Mouse (Mus musculus): ENCODE measurements around the gene Vps25. TPM values are rescaled to one million over a fixed set of nuclear protein-coding genes. Genes with fewer than 3 reads are reported as not detected.

Vps25 gene
- total RNA-seq, 1 experiment = 105 TPM

- no peak for TF ChIP-seq CHD2 (IDR thresholded peaks at IDR 0.05; ENCODE audit: low read depth, low read length)
- no peak for TF ChIP-seq ZC3H11A (IDR thresholded peaks at IDR 0.05; ENCODE audit: borderline replicate concordance, low read depth, low read length)
- no peak for TF ChIP-seq HCFC1 (IDR thresholded peaks at IDR 0.05; ENCODE audit: borderline replicate concordance, insufficient read depth, low read length)
- Histone ChIP-seq H3K4me1 (ENCODE audit: control insufficient read depth in 2 of 2, insufficient read depth in 2 of 2, low read length in 2 of 2, poor library complexity in 1 of 2) (peaks cover 0 to 12% of the 10 kb centered on the region in 2 experiments; a peak in 3 of 4 replicates), H3K36me3 (ENCODE audit: control insufficient read depth, insufficient read depth, low read length, poor library complexity, severe bottlenecking) (no peaks in the 10 kb centered on the region), H3K4me3 (ENCODE audit: insufficient read depth in 1 of 2, low read depth in 1 of 2, low read length in 2 of 2, poor library complexity in 1 of 2, severe bottlenecking in 1 of 2) (peak overlapping the region; percentile 73 to 95), H3K9me3 (ENCODE audit: control insufficient read depth, insufficient read depth, low read depth, low read length) (no peaks in the 10 kb centered on the region), H3K9ac (ENCODE audit: insufficient read depth, low read depth, low read length, poor library complexity, severe bottlenecking) (peak overlapping the region; percentile 72), H3K27ac (ENCODE audit: insufficient read depth, low read depth, low read length, poor library complexity, severe bottlenecking) (no peak overlapping the region)
- in situ Hi-C loops (cut with MboI; ENCODE audit: low sequenced_read_pairs in 2 of 2, unreplicated experiment in 2 of 2) = no loop called here
- no peak for DNase-seq (ENCODE audit: low read depth, low spot score)
Measured at GRCm38 (mm10) chr11:101277381-101278222, 24.1 kb downstream of the Vps25 start.

- Histone ChIP-seq H3K9me3 (ENCODE audit: control insufficient read depth, insufficient read depth, low read depth, low read length) (no peaks in the 10 kb centered on the region), H3K36me3 (ENCODE audit: control insufficient read depth, insufficient read depth, low read length, poor library complexity, severe bottlenecking) (no peaks in the 10 kb centered on the region), H3K9ac (ENCODE audit: insufficient read depth, low read depth, low read length, poor library complexity, severe bottlenecking) (peak within 1 kb of the TSS; percentile 72), H3K4me3 (ENCODE audit: insufficient read depth in 1 of 2, low read depth in 1 of 2, low read length in 2 of 2, poor library complexity in 1 of 2, severe bottlenecking in 1 of 2) (peak within 1 kb of the TSS; percentile 73 to 95), H3K27ac (ENCODE audit: insufficient read depth, low read depth, low read length, poor library complexity, severe bottlenecking) (no peak within 1 kb of the TSS), H3K4me1 (ENCODE audit: control insufficient read depth in 2 of 2, insufficient read depth in 2 of 2, low read length in 2 of 2, poor library complexity in 1 of 2) (peaks cover 0 to 12% of the 10 kb centered on the region in 2 experiments; a peak in 3 of 4 replicates)
- in situ Hi-C loops (cut with MboI; ENCODE audit: low sequenced_read_pairs in 2 of 2, unreplicated experiment in 2 of 2) = no loop called here
- DNase-seq (ENCODE audit: low read depth, low spot score) = peak; percentile 86
- TF ChIP-seq CHD2 (IDR thresholded peaks at IDR 0.05; ENCODE audit: low read depth, low read length) (0 out of 2 replicates have a peak, but pooled peaks have one; percentile 60), ZNF384 (IDR thresholded peaks at IDR 0.05; ENCODE audit: low read depth, low read length) (no peak), HCFC1 (IDR thresholded peaks at IDR 0.05; ENCODE audit: borderline replicate concordance, insufficient read depth, low read length) (peak; percentile 92), ZC3H11A (IDR thresholded peaks at IDR 0.05; ENCODE audit: borderline replicate concordance, low read depth, low read length) (no peak), MAFK (IDR thresholded peaks at IDR 0.05; ENCODE audit: insufficient read depth, low read depth, low read length) (no peak)
Measured at GRCm38 (mm10) chr11:101278223-101279192, 25.0 kb downstream of the Vps25 start, which contains the start of the genes Cntd1 and Coa3. Gene Cntd1 (plus strand): TSS chr11:101279012. Gene Coa3 (minus strand): TSS chr11:101279114.

GRCm38 (mm10) chr11:101279193-101279569 is 25.7 kb downstream of the Vps25 start:
- no peak for DNase-seq (ENCODE audit: low read depth, low spot score)
- in situ Hi-C loops (cut with MboI; ENCODE audit: low sequenced_read_pairs in 2 of 2, unreplicated experiment in 2 of 2) = no loop called here
- TF ChIP-seq ZC3H11A (IDR thresholded peaks at IDR 0.05; ENCODE audit: borderline replicate concordance, low read depth, low read length) (no peak), MAFK (IDR thresholded peaks at IDR 0.05; ENCODE audit: insufficient read depth, low read depth, low read length) (no peak), ZNF384 (IDR thresholded peaks at IDR 0.05; ENCODE audit: low read depth, low read length) (no peak), CHD2 (IDR thresholded peaks at IDR 0.05; ENCODE audit: low read depth, low read length) (no peak), HCFC1 (IDR thresholded peaks at IDR 0.05; ENCODE audit: borderline replicate concordance, insufficient read depth, low read length) (no peak)
- H3K4me1 ChIP-seq (ENCODE audit: control insufficient read depth in 2 of 2, insufficient read depth in 2 of 2, low read length in 2 of 2, poor library complexity in 1 of 2) = peaks cover 0 to 12% of the 10 kb centered on the region in 2 experiments; a peak in 3 of 4 replicates
- H3K27ac ChIP-seq (ENCODE audit: insufficient read depth, low read depth, low read length, poor library complexity, severe bottlenecking) = no peak overlapping the region
- H3K36me3 ChIP-seq (ENCODE audit: control insufficient read depth, insufficient read depth, low read length, poor library complexity, severe bottlenecking) = no peaks in the 10 kb centered on the region
- peak overlapping the region; percentile 39 to 95 for H3K4me3 ChIP-seq (ENCODE audit: insufficient read depth in 1 of 2, low read depth in 1 of 2, low read length in 2 of 2, poor library complexity in 1 of 2, severe bottlenecking in 1 of 2)
- H3K9ac ChIP-seq (ENCODE audit: insufficient read depth, low read depth, low read length, poor library complexity, severe bottlenecking) = peak overlapping the region; percentile 53; the same call in 1 of the 2 replicates
- H3K9me3 ChIP-seq (ENCODE audit: control insufficient read depth, insufficient read depth, low read depth, low read length) = no peaks in the 10 kb centered on the region

GRCm38 (mm10) chr11:101280837-101281236 is 27.3 kb downstream of the Vps25 start:
- H3K36me3 ChIP-seq (ENCODE audit: control insufficient read depth, insufficient read depth, low read length, poor library complexity, severe bottlenecking) = no peaks in the 10 kb centered on the region; the same call in 1 of the 2 replicates
- in situ Hi-C loops (cut with MboI; ENCODE audit: low sequenced_read_pairs in 2 of 2, unreplicated experiment in 2 of 2) = no loop called here
- H3K4me1 ChIP-seq (ENCODE audit: control insufficient read depth in 2 of 2, insufficient read depth in 2 of 2, low read length in 2 of 2, poor library complexity in 1 of 2) = peaks cover 0 to 12% of the 10 kb centered on the region in 2 experiments; a peak in 3 of 4 replicates
- DNase-seq (ENCODE audit: low read depth, low spot score) = no peak
- TF ChIP-seq ZC3H11A (IDR thresholded peaks at IDR 0.05; ENCODE audit: borderline replicate concordance, low read depth, low read length) (no peak), CHD2 (IDR thresholded peaks at IDR 0.05; ENCODE audit: low read depth, low read length) (no peak), HCFC1 (IDR thresholded peaks at IDR 0.05; ENCODE audit: borderline replicate concordance, insufficient read depth, low read length) (no peak)
- no peak overlapping the region for H3K4me3 ChIP-seq (ENCODE audit: insufficient read depth in 1 of 2, low read depth in 1 of 2, low read length in 2 of 2, poor library complexity in 1 of 2, severe bottlenecking in 1 of 2)
- H3K27ac ChIP-seq (ENCODE audit: insufficient read depth, low read depth, low read length, poor library complexity, severe bottlenecking) = no peak overlapping the region
- no peaks in the 10 kb centered on the region for H3K9me3 ChIP-seq (ENCODE audit: control insufficient read depth, insufficient read depth, low read depth, low read length)
- H3K9ac ChIP-seq (ENCODE audit: insufficient read depth, low read depth, low read length, poor library complexity, severe bottlenecking) = no peak overlapping the region

All from ES-E14 (cell line).